Mouse (Mus musculus): Measurements from ENCODE around the gene Mbd6. TPM values are rescaled to one million over a fixed set of nuclear protein-coding genes. Genes with fewer than 3 reads are reported as not detected.

Gene Mbd6
- total and polyA plus RNA-seq, 2 experiments from 2014 or later, result 4.8 to 9.4 TPM

- peak within 1 kb of the TSS; percentile 94 for H3K27ac ChIP-seq (ENCODE audit: low read depth, low read length)
- peak; percentile 52 for ATAC-seq
- no peaks in the 10 kb centered on the region for H3K9me3 ChIP-seq (ENCODE audit: low read length)
- peaks cover 6% of the 10 kb centered on the region for H3K36me3 ChIP-seq (ENCODE audit: insufficient read depth)
- peaks cover 40% of the 10 kb centered on the region for H3K4me1 ChIP-seq (ENCODE audit: insufficient read depth)
- H3K4me2 ChIP-seq (ENCODE audit: low read depth), result peak within 1 kb of the TSS; percentile 81
- peak; percentile 32 for TF ChIP-seq CTCF (IDR thresholded peaks at IDR 0.05; ENCODE audit: low read depth)
- peak; percentile 82 for DNase-seq
- WGBS, result 1% methylated on average over 51 of the region's 53 CpGs
- H3K4me3 ChIP-seq (ENCODE audit: low read depth, low read length), result peak within 1 kb of the TSS; percentile 76
- peak within 1 kb of the TSS; percentile 89 for H3K9ac ChIP-seq
- no peaks in the 10 kb centered on the region for H3K27me3 ChIP-seq (ENCODE audit: insufficient read depth, low read length)
Observed at GRCm38 (mm10) chr10:127262548-127263398, 26.0 kb downstream of the Mbd6 start, which contains the start of gene Kif5a. TSS of gene Kif5a (minus strand) at chr10:127263348.

GRCm38 (mm10) chr10:127261706-127262547, 26.9 kb downstream of the Mbd6 start:
- H3K4me3 ChIP-seq (ENCODE audit: low read depth, low read length), result peak overlapping the region; percentile 76
- peak overlapping the region; percentile 94 for H3K27ac ChIP-seq (ENCODE audit: low read depth, low read length)
- H3K9me3 ChIP-seq (ENCODE audit: low read length), result no peaks in the 10 kb centered on the region
- TF ChIP-seq CTCF (IDR thresholded peaks at IDR 0.05; ENCODE audit: low read depth), result no peak
- 51% methylated on average over 15 of the region's 15 CpGs for WGBS
- H3K9ac ChIP-seq, result peak overlapping the region; percentile 89
- peak; percentile 76 for DNase-seq
- peak overlapping the region; percentile 81 for H3K4me2 ChIP-seq (ENCODE audit: low read depth)
- H3K4me1 ChIP-seq (ENCODE audit: insufficient read depth), result peaks cover 31% of the 10 kb centered on the region
- H3K27me3 ChIP-seq (ENCODE audit: insufficient read depth, low read length), result no peaks in the 10 kb centered on the region
- ATAC-seq, result peak; percentile 13; the same call in 1 of the 2 replicates
- peaks cover 11% of the 10 kb centered on the region for H3K36me3 ChIP-seq (ENCODE audit: insufficient read depth)

GRCm38 (mm10) chr10:127258489-127258888, 30.3 kb downstream of the Mbd6 start:
- Histone ChIP-seq H3K4me2 (ENCODE audit: low read depth) (peak overlapping the region; percentile 81), H3K27me3 (ENCODE audit: insufficient read depth, low read length) (no peaks in the 10 kb centered on the region), H3K4me3 (ENCODE audit: low read depth, low read length) (no peak overlapping the region), H3K9me3 (ENCODE audit: low read length) (no peaks in the 10 kb centered on the region), H3K9ac (no peak overlapping the region), H3K4me1 (ENCODE audit: insufficient read depth) (peaks cover 36% of the 10 kb centered on the region), H3K36me3 (ENCODE audit: insufficient read depth) (peaks cover 14% of the 10 kb centered on the region), H3K27ac (ENCODE audit: low read depth, low read length) (no peak overlapping the region)
- 80% methylated on average over 8 of the region's 8 CpGs for WGBS
- no peak for ATAC-seq
- TF ChIP-seq CTCF (IDR thresholded peaks at IDR 0.05; ENCODE audit: low read depth), result no peak
- no peak for DNase-seq

- Histone ChIP-seq H3K27ac (ENCODE audit: low read depth, low read length) (no peak overlapping the region), H3K9ac (no peak overlapping the region), H3K4me2 (ENCODE audit: low read depth) (no peak overlapping the region), H3K27me3 (ENCODE audit: insufficient read depth, low read length) (no peaks in the 10 kb centered on the region), H3K4me1 (ENCODE audit: insufficient read depth) (peaks cover 36% of the 10 kb centered on the region), H3K4me3 (ENCODE audit: low read depth, low read length) (no peak overlapping the region), H3K36me3 (ENCODE audit: insufficient read depth) (peaks cover 14% of the 10 kb centered on the region), H3K9me3 (ENCODE audit: low read length) (no peaks in the 10 kb centered on the region)
- no peak for TF ChIP-seq CTCF (IDR thresholded peaks at IDR 0.05; ENCODE audit: low read depth)
- DNase-seq (no peak), ATAC-seq (no peak)
- WGBS, result 82% methylated on average over 6 of the region's 6 CpGs
Observed at GRCm38 (mm10) chr10:127257790-127258189, 31.0 kb downstream of the Mbd6 start.

- Histone ChIP-seq H3K27ac (ENCODE audit: low read depth, low read length) (no peak overlapping the region), H3K9ac (no peak overlapping the region), H3K9me3 (ENCODE audit: low read length) (no peaks in the 10 kb centered on the region), H3K36me3 (ENCODE audit: insufficient read depth) (peaks cover 14% of the 10 kb centered on the region), H3K4me3 (ENCODE audit: low read depth, low read length) (no peak overlapping the region), H3K4me2 (ENCODE audit: low read depth) (peak overlapping the region; percentile 17; the same call in 1 of the 2 replicates), H3K4me1 (ENCODE audit: insufficient read depth) (peaks cover 26% of the 10 kb centered on the region), H3K27me3 (ENCODE audit: insufficient read depth, low read length) (no peaks in the 10 kb centered on the region)
- peak; percentile 44; the same call in 1 of the 2 replicates for TF ChIP-seq CTCF (IDR thresholded peaks at IDR 0.05; ENCODE audit: low read depth)
- ATAC-seq (peak; percentile 77), DNase-seq (peak; percentile 77)
- 20% methylated on average over 14 of the region's 14 CpGs for WGBS
Observed at GRCm38 (mm10) chr10:127255625-127256345, 33.0 kb downstream of the Mbd6 start.

GRCm38 (mm10) chr10:127250810-127251209, 38.0 kb downstream of the Mbd6 start:
- Histone ChIP-seq H3K4me1 (ENCODE audit: insufficient read depth) (no peaks in the 10 kb centered on the region), H3K4me2 (ENCODE audit: low read depth) (no peak overlapping the region), H3K4me3 (ENCODE audit: low read depth, low read length) (no peak overlapping the region), H3K27ac (ENCODE audit: low read depth, low read length) (no peak overlapping the region), H3K9ac (no peak overlapping the region), H3K9me3 (ENCODE audit: low read length) (no peaks in the 10 kb centered on the region), H3K27me3 (ENCODE audit: insufficient read depth, low read length) (no peaks in the 10 kb centered on the region), H3K36me3 (ENCODE audit: insufficient read depth) (peaks cover 28% of the 10 kb centered on the region)
- no peak for TF ChIP-seq CTCF (IDR thresholded peaks at IDR 0.05; ENCODE audit: low read depth)
- DNase-seq, result no peak
- 89% methylated on average over 5 of the region's 5 CpGs for WGBS
- no peak for ATAC-seq

Data from forebrain, postnatal 0 days (tissue).